Mouse (Mus musculus) duodenum, adult 2 months (tissue): ENCODE measurements around the gene Rbm15b. TPM values are rescaled to one million over a fixed set of nuclear protein-coding genes. Genes with fewer than 3 reads are reported as not detected.

Experiments used
- polyA plus RNA-seq: library from polyadenylated mRNA; depleted of rRNA; stranded (reverse); fragments of >200 nt; gene quantifications from 2 replicates; pipeline ENCODE4 v1.2.3, GENCODE M21; 2012; ENCODE audit warnings: low replicate concordance; rRNA removed

Rbm15b gene
- 8.0 and 8.1 TPM in 2 replicates for polyA plus RNA-seq

DNA sequence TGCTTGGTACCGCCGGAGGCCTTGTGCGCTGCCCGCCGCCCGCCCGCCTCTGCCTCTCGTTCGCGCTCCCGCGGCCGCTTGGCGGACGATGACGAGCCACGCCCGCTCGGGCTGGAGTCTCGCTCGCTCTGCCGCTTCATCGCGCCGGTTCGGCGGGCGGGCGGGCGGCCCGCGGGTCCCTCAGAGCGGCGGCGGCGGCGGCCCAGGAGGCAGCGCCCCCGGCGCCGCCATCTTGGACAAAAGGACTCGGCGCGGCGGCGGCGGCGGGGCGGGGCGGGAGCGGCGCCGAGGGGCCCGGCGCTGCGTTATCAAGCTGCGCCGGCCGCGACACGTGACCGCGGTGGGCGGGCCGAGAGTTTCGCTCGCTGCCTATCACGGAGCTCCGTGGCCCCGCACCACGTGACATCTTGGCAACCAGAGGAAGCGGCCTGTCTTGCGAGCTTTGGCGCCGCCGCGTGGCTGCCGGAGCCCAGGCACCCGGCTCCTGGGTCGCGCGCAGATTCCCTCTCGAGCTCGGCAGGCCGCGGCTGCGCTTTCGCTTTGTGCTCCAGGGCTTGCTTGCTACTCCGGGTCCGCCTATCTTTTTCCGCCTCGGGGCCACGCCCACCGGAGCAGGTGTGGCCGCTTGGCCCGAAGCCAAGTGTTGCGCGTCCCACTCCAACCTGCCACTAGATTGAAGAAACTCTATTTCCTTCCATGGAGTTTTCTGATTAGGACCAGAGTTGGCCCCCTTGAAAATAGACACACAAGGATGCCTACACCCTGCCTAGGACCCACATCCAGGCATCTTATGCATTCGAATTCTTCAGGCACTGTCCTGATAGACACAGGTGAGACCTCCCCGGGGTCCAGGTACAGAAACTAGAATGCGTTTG lies at the start of gene Rbm15b:
Gene Rbm15b (minus strand): TSS at position 601 of the 875 bp plus-strand sequence.

DNA sequence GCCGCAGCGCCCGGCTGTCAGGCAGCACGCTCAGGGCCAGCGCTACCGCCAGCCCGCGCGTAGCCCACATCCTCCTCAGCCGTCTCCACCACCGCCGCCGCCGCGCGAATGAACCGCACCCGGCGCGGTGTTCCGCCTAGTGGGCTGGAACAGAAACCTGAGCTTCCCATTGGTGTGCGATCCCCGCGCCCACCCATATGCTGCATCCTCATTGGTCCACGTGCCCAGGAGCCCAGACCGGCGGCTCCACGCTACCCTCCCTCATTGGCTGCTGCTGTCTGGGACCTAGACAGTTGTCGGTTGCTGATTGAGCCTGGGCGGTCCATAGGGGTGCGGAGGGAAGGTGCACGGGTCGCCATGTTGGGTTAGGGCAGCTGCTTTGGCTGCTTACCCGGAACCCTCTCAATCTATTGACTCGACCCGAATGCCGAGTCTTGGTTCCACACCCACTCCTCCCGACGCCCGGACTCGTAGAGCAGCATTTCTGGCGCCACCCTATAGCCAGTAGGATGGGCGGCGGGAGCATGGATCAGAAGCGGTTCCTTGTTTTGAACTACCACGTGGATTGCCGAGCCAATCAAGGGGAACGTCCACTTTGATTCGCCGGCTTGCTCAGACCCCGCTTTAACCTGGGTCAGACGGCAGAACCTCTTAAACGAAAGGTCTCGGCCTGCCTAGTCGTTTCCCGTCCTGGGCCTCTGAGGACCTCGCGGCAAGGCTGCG lies 4.8 kb upstream of the Rbm15b start, which contains the start of gene Manf:
Gene Manf (minus strand): TSS at position 151 of the 723 bp plus-strand sequence.

Other genes with a start within 250 kb of the Rbm15b start
- 0.06 TPM in 2 replicates for gene Grm2, start 231.3 kb downstream of the Rbm15b start, polyA plus RNA-seq
- 65.2 and 86.0 TPM in 2 replicates for gene Tex264, start 201.5 kb downstream of the Rbm15b start, polyA plus RNA-seq
- gene Rad54l2, start 98.2 kb downstream of the Rbm15b start, polyA plus RNA-seq = 28.3 and 34.4 TPM in 2 replicates
- 3.1 and 5.4 TPM in 2 replicates for gene Dcaf1, start 65.6 kb downstream of the Rbm15b start, polyA plus RNA-seq
- gene Manf, start 4.6 kb upstream of the Rbm15b start, polyA plus RNA-seq = 9.9 and 31.2 TPM in 2 replicates